In the genomic region with DNA sequence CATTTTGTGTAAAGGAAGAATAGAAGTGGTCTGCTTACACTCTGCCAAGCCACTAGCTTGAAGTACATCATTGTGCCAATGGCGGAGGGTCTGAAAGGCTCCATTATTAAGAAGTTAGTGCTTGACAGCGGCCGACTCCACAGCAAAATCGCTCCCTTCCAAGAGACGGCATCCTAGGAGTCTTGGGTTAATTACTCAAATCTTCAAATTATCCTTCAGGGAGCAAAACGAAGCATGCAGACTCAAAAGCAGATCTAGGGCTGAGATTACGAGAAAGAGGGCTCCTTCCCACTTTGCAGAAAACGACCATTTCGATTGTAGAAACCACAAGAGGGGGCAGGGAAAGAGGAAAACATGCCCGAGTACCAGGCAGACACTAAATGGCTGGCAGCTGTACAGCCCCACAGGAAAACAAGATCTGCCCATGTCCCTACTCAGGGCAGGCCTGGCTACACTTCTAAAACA, we compare ENCODE assay signal across 12 mouse cellular contexts.
DNase-seq lines count a peak whose midpoint lies in the region; ATAC-seq lines count a peak whose summit lies in the region.
"Had no signal": no experiment of that assay in that cellular context is flagged by ENCODE, and none has a peak within 500 bp of the region (broad histone marks: within the 10 kb centered on the region; RNA-seq: fewer than 3 reads in every experiment).

No protein-coding gene starts in this region.

- H3K27me3 ChIP-seq in midbrain, embryonic 10.5 days (ENCODE audit: low read depth, poor library complexity, severe bottlenecking), result no peaks in the 10 kb centered on the region
- H3K27me3 ChIP-seq in midbrain, embryonic 11.5 days (ENCODE audit: control insufficient read depth, insufficient read depth, low read length), result no peaks in the 10 kb centered on the region
- H3K27me3 ChIP-seq in forebrain, embryonic 11.5 days (ENCODE audit: control insufficient read depth, insufficient read depth, low read length), result no peaks in the 10 kb centered on the region
- H3K27me3 ChIP-seq in hindbrain, embryonic 16.5 days (replicated peaks; ENCODE audit: control insufficient read depth, insufficient read depth, low read length), result no peaks in the 10 kb centered on the region
- H3K27me3 ChIP-seq in midbrain, embryonic 16.5 days (ENCODE audit: control insufficient read depth, insufficient read depth, low read depth, low read length), result no peaks in the 10 kb centered on the region

- DNase-seq in midbrain, embryonic 10.5 days (ENCODE audit: low spot score), result no peak
- no peak for DNase-seq in midbrain, embryonic 11.5 days (ENCODE audit: low spot score, missing footprints)
- DNase-seq in forebrain, embryonic 11.5 days (ENCODE audit: low spot score), result no peak
- DNase-seq in heart, adult 9 months (ENCODE audit: low spot score in 2 of 2), result no peak
- DNase-seq in spleen, postnatal 14 days (ENCODE audit: low spot score in 2 of 2), result no peak
- no peak for DNase-seq in spleen, postnatal 10 days (ENCODE audit: low spot score in 2 of 2)
- DNase-seq: adrenal gland, adult 8-10 months; cerebellum, adult 9-10 months; heart, postnatal 14 days; lung, postnatal 10 days had no signal

- no peak overlapping the region for H3K4me2 ChIP-seq in midbrain, embryonic 11.5 days
- no peak overlapping the region for H3K4me2 ChIP-seq in forebrain, embryonic 11.5 days (ENCODE audit: low read depth, low read length, severe bottlenecking)
- H3K4me2 ChIP-seq in hindbrain, embryonic 16.5 days (ENCODE audit: low read length), result no peak overlapping the region
- H3K4me2 ChIP-seq in midbrain, embryonic 16.5 days (ENCODE audit: low read length), result peak overlapping the region; percentile 23; the same call in 1 of the 2 replicates

- no peak overlapping the region for H3K4me3 ChIP-seq in midbrain, embryonic 10.5 days
- no peak overlapping the region for H3K4me3 ChIP-seq in midbrain, embryonic 11.5 days (ENCODE audit: low read depth, low read length)
- H3K4me3 ChIP-seq in forebrain, embryonic 11.5 days (ENCODE audit: low read depth, low read length), result no peak overlapping the region
- H3K4me3 ChIP-seq in hindbrain, embryonic 16.5 days (ENCODE audit: low read length), result no peak overlapping the region
- H3K4me3 ChIP-seq in midbrain, embryonic 16.5 days (ENCODE audit: low read depth, low read length), result no peak overlapping the region

- ATAC-seq in midbrain, embryonic 11.5 days (ENCODE audit: low FRiP score), result no peak
- ATAC-seq in forebrain, embryonic 11.5 days (replicated peaks; ENCODE audit: low FRiP score), result peak; percentile 69
- peak; percentile 91 for ATAC-seq in hindbrain, embryonic 16.5 days
- peak; percentile 80 for ATAC-seq in midbrain, embryonic 16.5 days

- H3K9me3 ChIP-seq in midbrain, embryonic 10.5 days (replicated peaks), result no peaks in the 10 kb centered on the region
- no peaks in the 10 kb centered on the region for H3K9me3 ChIP-seq in midbrain, embryonic 11.5 days (ENCODE audit: control insufficient read depth, low read length)
- H3K9me3 ChIP-seq in forebrain, embryonic 11.5 days (ENCODE audit: control insufficient read depth, low read length), result no peaks in the 10 kb centered on the region
- H3K9me3 ChIP-seq in hindbrain, embryonic 16.5 days (ENCODE audit: control insufficient read depth, low read length), result no peaks in the 10 kb centered on the region
- H3K9me3 ChIP-seq in midbrain, embryonic 16.5 days (replicated peaks; ENCODE audit: control insufficient read depth, low read length, poor library complexity, severe bottlenecking), result no peaks in the 10 kb centered on the region

- H3K4me1 ChIP-seq in midbrain, embryonic 10.5 days, result peaks cover 18% of the 10 kb centered on the region
- peaks cover 7% of the 10 kb centered on the region for H3K4me1 ChIP-seq in midbrain, embryonic 11.5 days (ENCODE audit: control insufficient read depth, insufficient read depth, low read length)
- peaks cover 7% of the 10 kb centered on the region for H3K4me1 ChIP-seq in forebrain, embryonic 11.5 days (replicated peaks; ENCODE audit: control insufficient read depth, insufficient read depth, low read length)
- peaks cover 10% of the 10 kb centered on the region for H3K4me1 ChIP-seq in hindbrain, embryonic 16.5 days (ENCODE audit: control insufficient read depth, insufficient read depth, low read depth, low read length)
- H3K4me1 ChIP-seq in midbrain, embryonic 16.5 days (ENCODE audit: control insufficient read depth, insufficient read depth, low read length), result peaks cover 9% of the 10 kb centered on the region

- peak overlapping the region; percentile 30; the same call in 1 of the 2 replicates for H3K27ac ChIP-seq in midbrain, embryonic 10.5 days (replicated peaks)
- no peak overlapping the region for H3K27ac ChIP-seq in midbrain, embryonic 11.5 days (ENCODE audit: low read depth, low read length)
- peak overlapping the region; percentile 15; the same call in 1 of the 2 replicates for H3K27ac ChIP-seq in forebrain, embryonic 11.5 days (ENCODE audit: low read depth, low read length)
- peak overlapping the region; percentile 60 for H3K27ac ChIP-seq in hindbrain, embryonic 16.5 days (ENCODE audit: low read depth, low read length)
- peak overlapping the region; percentile 57; the same call in 1 of the 2 replicates for H3K27ac ChIP-seq in midbrain, embryonic 16.5 days (ENCODE audit: low read length)

- WGBS in midbrain, embryonic 10.5 days, result 53% methylated on average over 10 of the region's 10 CpGs
- 55% methylated on average over 10 of the region's 10 CpGs for WGBS in midbrain, embryonic 11.5 days
- WGBS in forebrain, embryonic 11.5 days, result 17% methylated on average over 10 of the region's 10 CpGs
- 20% methylated on average over 10 of the region's 10 CpGs for WGBS in hindbrain, embryonic 16.5 days
- WGBS in midbrain, embryonic 16.5 days, result 18% methylated on average over 10 of the region's 10 CpGs

- no peak overlapping the region for H3K9ac ChIP-seq in midbrain, embryonic 11.5 days (ENCODE audit: low read length)
- no peak overlapping the region for H3K9ac ChIP-seq in forebrain, embryonic 11.5 days (ENCODE audit: low read length)
- no peak overlapping the region for H3K9ac ChIP-seq in hindbrain, embryonic 16.5 days (ENCODE audit: low read depth, low read length)
- no peak overlapping the region; the same call in 1 of the 2 replicates for H3K9ac ChIP-seq in midbrain, embryonic 16.5 days (ENCODE audit: low read depth, low read length)

- H3K36me3 ChIP-seq in midbrain, embryonic 10.5 days, result no peaks in the 10 kb centered on the region
- no peaks in the 10 kb centered on the region for H3K36me3 ChIP-seq in midbrain, embryonic 11.5 days (ENCODE audit: control insufficient read depth, insufficient read depth, low read length)
- no peaks in the 10 kb centered on the region for H3K36me3 ChIP-seq in forebrain, embryonic 11.5 days (ENCODE audit: control insufficient read depth, insufficient read depth, low read length)
- no peaks in the 10 kb centered on the region for H3K36me3 ChIP-seq in hindbrain, embryonic 16.5 days (ENCODE audit: control insufficient read depth, insufficient read depth, low read length)
- H3K36me3 ChIP-seq in midbrain, embryonic 16.5 days (ENCODE audit: control insufficient read depth, insufficient read depth, low read length), result no peaks in the 10 kb centered on the region
